Mouse (Mus musculus): Measurements from ENCODE around the gene Klra2. TPM values are rescaled to one million over a fixed set of nuclear protein-coding genes. Genes with fewer than 3 reads are reported as not detected.
"Not testable (repeated sequence)": the region's sequence is repeated elsewhere in the genome, so short reads cannot be mapped to it uniquely, and the experiment has no call there.

Klra2 gene
- polyA plus RNA-seq (2016; fragmentation: Nextera tagmentation; extraction: Ambion mirVana) = not detected in 2 replicates

DNA sequence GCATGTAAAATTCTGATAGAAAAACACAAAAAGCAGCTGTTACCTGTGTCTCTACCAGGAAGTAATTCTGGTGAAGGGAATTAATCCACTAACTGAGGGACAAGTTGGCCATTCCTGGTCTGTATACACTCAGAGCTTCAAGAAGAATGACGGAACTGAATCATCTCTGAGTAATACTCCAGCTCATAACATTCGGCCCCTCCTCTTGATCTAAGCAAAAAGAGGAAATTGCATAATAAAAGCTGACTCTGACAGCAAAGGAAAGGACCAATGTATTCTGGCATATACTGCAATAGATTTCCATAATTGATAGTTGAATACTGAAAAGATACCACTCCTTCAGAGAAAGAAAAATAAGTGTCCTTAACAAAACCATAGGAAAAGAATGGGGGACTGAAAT is at the start of gene Klra2:
Gene Klra2, minus strand, starts transcription at position 157 of the 400 bp plus-strand sequence.
- no peaks in the 10 kb centered on the region for H3K4me1 ChIP-seq
- 87% methylated on average over 2 of the region's 2 CpGs for WGBS
- DNase-seq (ENCODE audit: low spot score) = no peak

DNA sequence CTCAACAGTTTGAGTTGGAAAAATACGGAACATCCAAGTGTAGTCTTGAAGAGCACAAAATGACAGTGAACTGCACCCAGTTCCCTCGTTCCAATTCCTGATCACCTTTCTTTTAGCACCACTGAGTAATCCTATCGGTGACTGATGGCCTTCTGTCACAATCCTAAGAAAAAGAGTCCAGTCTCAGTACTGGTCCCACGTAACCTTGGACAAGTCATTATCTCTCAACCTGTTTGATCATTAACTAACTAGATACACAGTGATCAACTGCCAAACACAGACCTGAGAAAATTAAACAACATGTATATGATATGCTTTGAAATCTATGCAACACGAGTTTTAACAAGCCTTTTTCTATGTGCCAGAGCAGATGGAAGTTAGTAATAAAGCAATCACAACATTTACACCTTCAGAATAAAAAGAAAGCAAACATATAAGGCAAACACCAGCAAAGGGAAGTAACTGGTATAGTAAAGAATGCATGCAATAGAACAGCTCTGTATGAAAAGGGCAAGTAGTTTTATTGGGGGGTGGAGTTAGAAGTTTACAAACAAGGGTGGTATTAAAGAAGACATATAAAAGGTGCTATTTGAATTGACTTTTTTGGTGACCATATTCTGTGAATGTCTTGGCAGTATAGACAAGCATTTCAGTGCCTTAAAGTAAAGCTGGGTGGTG is 47.4 kb upstream of the Klra2 start:
- Histone ChIP-seq H3K9me3 (no peaks in the 10 kb centered on the region), H3K27ac (replicated peaks) (no peak overlapping the region), H3K4me1 (peaks cover 8% of the 10 kb centered on the region), H3K4me3 (no peak overlapping the region), H3K36me3 (replicated peaks) (no peaks in the 10 kb centered on the region), H3K27me3 (replicated peaks; ENCODE audit: low read depth, poor library complexity, severe bottlenecking) (no peaks in the 10 kb centered on the region)
- DNase-seq (ENCODE audit: low spot score) = no peak
- WGBS = 86% methylated on average over 5 of the region's 5 CpGs

More for the DNA sequence above, at the start of gene Klra2:
- no peaks in the 10 kb centered on the region for H3K36me3 ChIP-seq (replicated peaks)
- no peaks in the 10 kb centered on the region for H3K9me3 ChIP-seq
- H3K4me3 ChIP-seq = no peak within 1 kb of the TSS
- no peaks in the 10 kb centered on the region for H3K27me3 ChIP-seq (replicated peaks; ENCODE audit: low read depth, poor library complexity, severe bottlenecking)
- H3K27ac ChIP-seq (replicated peaks) = no peak within 1 kb of the TSS

DNA sequence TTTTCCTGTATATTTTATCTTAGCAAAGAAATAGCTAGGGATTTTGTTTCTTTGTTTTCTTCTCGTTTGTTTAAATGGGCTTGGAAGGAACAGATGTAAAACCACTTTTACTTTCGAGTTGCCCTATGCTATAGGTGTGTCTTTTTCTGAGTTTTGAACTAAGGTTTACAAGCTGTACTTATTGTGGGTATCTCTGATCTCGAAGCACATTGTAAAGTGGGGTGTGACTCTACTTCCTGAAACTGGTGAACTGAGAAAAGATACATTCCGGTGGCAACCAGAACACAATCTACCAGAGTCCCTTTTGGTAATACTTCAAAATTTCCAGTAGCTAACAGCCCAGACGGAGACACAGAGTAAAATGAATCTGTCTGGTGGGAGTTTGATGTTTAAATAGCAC is 46.8 kb upstream of the Klra2 start:
- WGBS = 91% methylated on average over 5 of the region's 5 CpGs
- Histone ChIP-seq H3K4me1 (peaks cover 8% of the 10 kb centered on the region), H3K27ac (replicated peaks) (no peak overlapping the region), H3K4me3 (peak overlapping the region; percentile 77), H3K27me3 (replicated peaks; ENCODE audit: low read depth, poor library complexity, severe bottlenecking) (no peaks in the 10 kb centered on the region), H3K9me3 (no peaks in the 10 kb centered on the region), H3K36me3 (replicated peaks) (no peaks in the 10 kb centered on the region)
- no peak for DNase-seq (ENCODE audit: low spot score)

DNA sequence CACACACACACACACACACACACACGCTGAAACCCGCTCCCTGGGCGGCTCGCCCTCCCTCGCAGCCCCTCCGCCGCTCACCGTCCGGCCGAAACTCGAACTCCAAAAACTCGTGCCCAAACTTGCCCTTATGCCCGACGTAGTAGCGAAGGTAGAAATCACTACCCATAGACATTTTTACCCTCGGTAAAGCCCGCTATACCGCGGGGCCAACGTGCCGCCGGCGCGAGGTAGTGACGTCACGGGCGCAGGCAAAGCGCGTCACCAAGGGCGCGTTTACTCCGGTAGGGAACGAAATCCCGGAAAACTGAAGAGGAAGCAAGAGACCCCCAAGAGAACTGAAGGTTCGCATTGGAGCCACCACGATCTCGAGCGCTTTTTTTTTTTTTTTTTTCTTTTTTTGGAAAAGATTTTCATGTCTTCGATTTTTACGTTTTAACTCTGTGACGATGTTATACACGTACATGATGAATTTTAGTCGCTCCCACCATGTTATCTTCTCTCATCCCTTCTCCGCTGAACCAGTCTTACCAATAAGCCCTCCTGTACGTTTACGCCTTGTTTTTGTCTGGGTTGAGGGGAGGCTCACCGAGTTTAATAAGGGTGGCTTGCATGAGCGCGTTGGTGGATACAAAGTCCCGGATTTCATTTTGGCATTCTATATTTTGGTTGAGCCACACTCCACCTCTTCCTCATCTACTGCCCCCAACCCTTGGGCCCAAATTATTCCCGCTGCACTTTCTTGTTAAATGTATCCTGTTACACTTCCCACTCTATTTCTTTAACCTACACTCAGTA is 46.0 kb upstream of the Klra2 start, which contains the start of gene Magohb:
Gene Magohb, minus strand, starts transcription at position 254 of the 798 bp plus-strand sequence.
- peak within 1 kb of the TSS; percentile 77 for H3K4me3 ChIP-seq
- no peaks in the 10 kb centered on the region for H3K9me3 ChIP-seq
- H3K27me3 ChIP-seq (replicated peaks; ENCODE audit: low read depth, poor library complexity, severe bottlenecking) = no peaks in the 10 kb centered on the region
- H3K4me1 ChIP-seq = peaks cover 8% of the 10 kb centered on the region
- DNase-seq (ENCODE audit: low spot score) = peak; percentile 86
- H3K36me3 ChIP-seq (replicated peaks) = peaks cover 2% of the 10 kb centered on the region
- 2% methylated on average over 51 of the region's 51 CpGs for WGBS
- H3K27ac ChIP-seq (replicated peaks) = peak within 1 kb of the TSS; percentile 90

DNA sequence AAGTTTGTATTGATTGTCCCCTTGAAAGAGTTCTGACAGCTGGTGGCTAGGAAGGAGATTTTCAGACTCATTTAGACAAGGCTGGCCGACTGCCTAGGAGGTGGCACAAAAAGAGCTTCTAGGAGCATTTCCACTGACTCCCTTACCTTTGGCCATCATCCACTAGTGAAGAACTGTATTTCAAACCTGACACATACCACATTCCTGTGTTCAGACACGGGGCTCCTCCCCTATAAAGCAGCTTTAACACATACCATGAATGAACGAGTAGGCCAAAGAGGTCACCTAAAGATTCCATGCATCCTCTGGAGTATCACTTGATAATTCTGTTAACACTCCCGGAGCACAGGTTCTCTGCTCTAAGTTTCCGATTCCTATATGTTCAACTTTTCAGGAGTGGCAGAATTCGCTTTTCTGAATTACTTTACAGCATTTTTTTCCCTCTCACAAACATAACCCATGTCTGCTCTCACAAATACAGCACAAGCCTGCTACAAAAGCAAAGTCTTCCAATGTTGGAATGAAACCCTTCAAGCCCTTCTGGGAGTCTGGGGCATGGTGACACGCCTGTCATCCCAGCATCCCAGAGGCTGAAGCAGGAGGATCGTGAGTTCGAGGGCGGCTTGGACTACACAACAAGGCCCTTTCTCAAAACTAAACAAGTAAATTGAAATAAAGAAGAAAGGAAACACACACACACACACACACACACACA is 45.3 kb upstream of the Klra2 start:
- Histone ChIP-seq H3K27me3 (replicated peaks; ENCODE audit: low read depth, poor library complexity, severe bottlenecking) (no peaks in the 10 kb centered on the region), H3K36me3 (replicated peaks) (peaks cover 9% of the 10 kb centered on the region), H3K27ac (replicated peaks) (peak overlapping the region; percentile 90), H3K4me3 (peak overlapping the region; percentile 77), H3K4me1 (peaks cover 8% of the 10 kb centered on the region), H3K9me3 (no peaks in the 10 kb centered on the region)
- DNase-seq (ENCODE audit: low spot score) = no peak
- 25% methylated on average over 10 of the region's 10 CpGs for WGBS

DNA sequence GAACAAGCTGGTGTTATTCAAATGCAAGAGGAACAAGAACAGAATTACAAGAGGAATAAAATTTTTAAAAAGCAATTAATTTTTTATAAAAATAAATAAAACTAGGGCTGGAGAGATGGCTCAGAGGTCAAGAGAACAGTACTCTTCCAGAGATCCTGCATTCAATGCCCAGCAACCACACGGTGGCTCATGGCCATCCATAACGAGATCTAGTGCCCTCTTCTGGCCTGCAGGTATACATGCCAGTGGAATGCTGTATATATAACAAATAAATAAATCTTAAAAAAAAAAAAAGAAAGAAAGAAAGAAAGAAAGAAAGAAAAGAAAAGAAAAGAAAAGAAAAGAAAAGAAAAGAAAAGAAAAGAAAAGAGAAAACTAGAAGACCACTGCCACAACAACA is 43.3 kb upstream of the Klra2 start:
- Histone ChIP-seq H3K27me3 (replicated peaks; ENCODE audit: low read depth, poor library complexity, severe bottlenecking) (no peaks in the 10 kb centered on the region), H3K4me3 (no peak overlapping the region), H3K4me1 (peaks cover 8% of the 10 kb centered on the region), H3K36me3 (replicated peaks) (peaks cover 28% of the 10 kb centered on the region), H3K9me3 (no peaks in the 10 kb centered on the region), H3K27ac (replicated peaks) (no peak overlapping the region)
- WGBS = 28% methylated on average over 2 of the region's 2 CpGs
- peak; percentile 21 for DNase-seq (ENCODE audit: low spot score)

DNA sequence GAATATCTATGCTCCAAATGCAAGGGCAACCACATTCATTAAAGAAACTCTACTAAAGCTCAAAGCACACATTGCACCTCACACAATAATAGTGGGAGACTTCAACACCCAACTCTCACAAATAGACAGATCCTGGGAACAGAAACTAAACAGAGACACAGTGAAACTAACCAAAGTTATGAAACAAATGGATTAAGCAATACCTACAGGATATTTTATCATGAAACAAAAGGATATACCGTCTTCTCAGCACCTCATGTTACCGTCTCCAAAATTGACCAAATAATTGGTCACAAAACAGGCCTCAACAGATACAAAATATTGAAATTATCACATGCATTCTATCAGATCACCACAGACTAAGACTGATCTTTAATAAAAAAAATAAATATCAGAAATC is 31.0 kb upstream of the Klra2 start:
- not testable (repeated sequence) for H3K4me3 ChIP-seq; H3K9me3 ChIP-seq; H3K27me3 ChIP-seq (replicated peaks; ENCODE audit: low read depth, poor library complexity, severe bottlenecking); H3K4me1 ChIP-seq; DNase-seq (ENCODE audit: low spot score); H3K27ac ChIP-seq (replicated peaks)
- 96% methylated on average over 2 of the region's 2 CpGs for WGBS
- peaks cover 34% of the 10 kb centered on the region for H3K36me3 ChIP-seq (replicated peaks)

DNA sequence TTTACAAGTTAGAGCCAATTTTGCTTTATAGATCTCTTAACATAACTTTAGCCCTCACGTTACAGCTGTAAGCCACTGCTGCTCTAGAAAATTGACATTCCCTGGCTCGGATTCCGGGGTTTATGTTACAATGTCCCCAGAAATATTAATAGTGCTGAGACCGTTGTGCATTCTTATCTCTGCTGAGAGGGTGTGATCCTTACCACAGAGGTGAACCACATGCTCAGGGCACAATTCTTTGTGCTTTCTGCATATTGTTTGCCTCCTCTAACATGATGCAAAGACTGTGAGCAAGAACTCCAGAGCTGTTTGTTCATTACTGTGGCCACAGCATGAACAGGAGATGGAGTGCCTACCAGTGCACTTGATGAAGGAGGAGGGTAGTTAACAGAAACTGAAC is 29.5 kb upstream of the Klra2 start:
- DNase-seq (ENCODE audit: low spot score) = no peak
- Histone ChIP-seq H3K36me3 (replicated peaks) (peaks cover 19% of the 10 kb centered on the region), H3K27ac (replicated peaks) (no peak overlapping the region), H3K9me3 (no peaks in the 10 kb centered on the region), H3K4me3 (no peak overlapping the region), H3K4me1 (no peaks in the 10 kb centered on the region), H3K27me3 (replicated peaks; ENCODE audit: low read depth, poor library complexity, severe bottlenecking) (no peaks in the 10 kb centered on the region)
- 93% methylated on average over 4 of the region's 4 CpGs for WGBS

DNA sequence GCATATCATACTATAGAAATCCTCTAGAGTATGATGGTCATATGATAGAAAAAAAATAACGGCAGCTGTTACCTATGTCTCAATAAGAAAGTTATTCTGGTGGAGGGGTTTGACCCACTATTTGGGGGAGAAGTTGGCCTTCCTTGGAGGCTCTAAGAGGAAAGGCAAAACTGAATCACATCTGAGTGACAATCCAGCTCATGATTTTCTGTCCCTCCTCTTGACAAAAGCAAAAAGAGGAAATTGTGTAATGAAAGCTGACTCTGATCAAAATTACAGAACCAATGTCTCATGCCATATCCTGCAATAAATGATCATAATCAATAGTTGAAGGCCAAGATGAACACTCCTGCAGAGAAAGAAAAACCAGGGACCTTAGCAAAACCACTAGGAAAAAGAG is 25.1 kb upstream of the Klra2 start:
- Histone ChIP-seq H3K4me1 (no peaks in the 10 kb centered on the region), H3K36me3 (replicated peaks) (peaks cover 8% of the 10 kb centered on the region), H3K9me3 (no peaks in the 10 kb centered on the region), H3K27me3 (replicated peaks; ENCODE audit: low read depth, poor library complexity, severe bottlenecking) (no peaks in the 10 kb centered on the region), H3K27ac (replicated peaks) (no peak overlapping the region), H3K4me3 (no peak overlapping the region)
- no peak for DNase-seq (ENCODE audit: low spot score)
- WGBS = 93% methylated on average over 1 of the region's 1 CpGs

DNA sequence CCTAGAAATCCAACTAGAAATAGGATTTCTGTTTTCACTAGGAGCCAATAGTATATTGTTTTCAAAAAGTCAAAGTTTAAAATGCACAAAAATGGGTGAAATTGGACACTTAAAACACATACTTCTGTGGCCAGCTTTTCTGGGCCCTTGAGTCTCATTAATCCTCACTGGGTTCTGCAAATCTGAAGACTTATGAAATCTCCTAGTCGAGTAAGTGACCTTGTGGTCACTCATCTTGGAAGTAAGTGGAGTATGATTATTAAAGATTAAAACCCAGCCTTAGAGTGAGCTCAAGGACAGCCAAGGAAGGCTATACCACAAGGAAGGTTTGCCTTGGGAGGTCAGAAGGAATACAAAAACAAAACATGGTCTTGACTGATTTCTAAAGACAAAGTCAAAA is 23.1 kb upstream of the Klra2 start:
- Histone ChIP-seq H3K9me3 (no peaks in the 10 kb centered on the region), H3K27me3 (replicated peaks; ENCODE audit: low read depth, poor library complexity, severe bottlenecking) (no peaks in the 10 kb centered on the region), H3K4me3 (no peak overlapping the region), H3K27ac (replicated peaks) (no peak overlapping the region), H3K4me1 (no peaks in the 10 kb centered on the region), H3K36me3 (replicated peaks) (no peaks in the 10 kb centered on the region)
- 63% methylated on average over 1 of the region's 1 CpGs for WGBS
- DNase-seq (ENCODE audit: low spot score) = no peak

DNA sequence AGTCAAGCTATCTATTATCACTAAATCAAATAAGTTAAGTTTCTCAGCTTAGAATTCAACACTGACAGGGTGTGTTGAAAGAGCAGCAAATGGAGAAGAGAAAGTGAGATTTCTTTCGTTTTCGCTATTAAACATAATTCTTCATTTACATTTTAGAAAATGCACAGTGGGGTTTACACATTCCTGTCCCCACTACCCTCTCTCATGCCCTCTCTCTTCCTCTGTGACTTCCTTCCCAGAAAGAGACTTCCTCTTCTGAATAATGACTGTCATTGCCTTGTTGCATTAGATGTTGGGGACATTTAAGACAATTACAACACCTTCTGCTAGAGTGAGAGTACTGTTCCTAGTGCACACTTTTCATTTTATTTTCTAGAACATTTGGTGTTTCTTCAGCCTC is 22.4 kb upstream of the Klra2 start:
- DNase-seq (ENCODE audit: low spot score) = no peak
- H3K4me1 ChIP-seq = no peaks in the 10 kb centered on the region

DNA sequence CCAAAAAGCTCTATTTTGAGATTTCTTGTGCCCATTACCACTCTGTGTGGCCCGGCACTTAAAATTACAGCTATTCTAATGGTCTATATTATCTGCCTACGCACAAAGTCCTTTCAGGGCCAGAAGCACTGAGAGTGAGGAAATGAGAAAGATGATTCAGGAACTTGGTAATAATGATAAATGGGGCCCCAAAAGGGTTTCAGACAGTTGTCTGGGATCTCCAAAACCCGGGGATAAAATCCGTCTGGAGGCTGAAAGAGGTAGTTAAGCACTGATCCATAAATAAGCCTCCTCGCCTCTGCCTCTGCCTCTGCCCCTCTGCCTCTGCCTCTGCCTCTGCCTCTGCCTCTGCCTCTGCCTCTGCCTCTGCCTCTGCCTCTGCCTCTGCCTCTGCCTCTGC is 17.0 kb upstream of the Klra2 start:
- no peak overlapping the region for H3K4me3 ChIP-seq
- DNase-seq (ENCODE audit: low spot score) = no peak
- 88% methylated on average over 5 of the region's 5 CpGs for WGBS

More for the DNA sequence above, 22.4 kb upstream of the Klra2 start:
- no peaks in the 10 kb centered on the region for H3K9me3 ChIP-seq
- H3K27ac ChIP-seq (replicated peaks) = no peak overlapping the region
- H3K4me3 ChIP-seq = no peak overlapping the region
- WGBS = 88% methylated on average over 2 of the region's 2 CpGs
- no peaks in the 10 kb centered on the region for H3K36me3 ChIP-seq (replicated peaks)
- H3K27me3 ChIP-seq (replicated peaks; ENCODE audit: low read depth, poor library complexity, severe bottlenecking) = no peaks in the 10 kb centered on the region

More for the DNA sequence above, 17.0 kb upstream of the Klra2 start:
- Histone ChIP-seq H3K27ac (replicated peaks) (no peak overlapping the region), H3K9me3 (peaks cover 4% of the 10 kb centered on the region; the same call in 1 of the 2 replicates), H3K4me1 (no peaks in the 10 kb centered on the region), H3K27me3 (replicated peaks; ENCODE audit: low read depth, poor library complexity, severe bottlenecking) (no peaks in the 10 kb centered on the region), H3K36me3 (replicated peaks) (no peaks in the 10 kb centered on the region)
